Mouse (Mus musculus) heart, embryonic 16.5 days (tissue): ENCODE measurements around the gene Rtbdn. TPM values are rescaled to one million over a fixed set of nuclear protein-coding genes. Genes with fewer than 3 reads are reported as not detected.

Experiments
- ATAC-seq: fragments of 200-750 bp; cut with Nextera tagmentation; replicated peaks from 2 replicates; pipeline ENCODE4 v1.8.0; 2017; ENCODE audit warnings: moderate number of reproducible peaks; ENCODE audit not compliant: insufficient read depth, low FRiP score; ENCODE audit errors: extremely low read depth
- H3K27ac ChIP-seq: fragments of 300-500 bp; sonication (generic); 2 replicates; pipeline ENCODE4 v1.5.1; 2014; ENCODE audit warnings: mild to moderate bottlenecking, low read length, control low read depth, moderate library complexity
- H3K27me3 ChIP-seq: fragments of 300-500 bp; sonication (generic); 2 replicates; pipeline ENCODE4 v1.6.1; 2014; ENCODE audit warnings: low read length, mixed read lengths; ENCODE audit not compliant: control insufficient read depth, insufficient read depth
- H3K36me3 ChIP-seq: fragments of 300-500 bp; sonication (generic); 2 replicates; pipeline ENCODE4 v1.6.1; 2014; ENCODE audit not compliant: control insufficient read depth, insufficient read depth
- H3K4me1 ChIP-seq: fragments of 300-500 bp; sonication (generic); 2 replicates; pipeline ENCODE4 v1.6.1; 2014; ENCODE audit warnings: low read length, mixed read lengths; ENCODE audit not compliant: control insufficient read depth, insufficient read depth
- H3K4me2 ChIP-seq: fragments of 300-500 bp; sonication (generic); 2 replicates; pipeline ENCODE4 v1.6.1; 2014; ENCODE audit warnings: low read depth, mild to moderate bottlenecking, control low read depth, low read length
- H3K4me3 ChIP-seq: fragments of 300-500 bp; sonication (generic); 2 replicates; pipeline ENCODE4 v1.5.1; 2014; ENCODE audit warnings: mild to moderate bottlenecking, control low read depth, low read length
- H3K9ac ChIP-seq: fragments of 300-500 bp; sonication (generic); 2 replicates; pipeline ENCODE4 v1.6.1; 2014; ENCODE audit warnings: low read length, control low read depth
- H3K9me3 ChIP-seq: fragments of 300-500 bp; sonication (generic); replicated peaks from 2 replicates; pipeline ENCODE4 v1.6.1; 2016; ENCODE audit warnings: low read length; ENCODE audit not compliant: control insufficient read depth
- WGBS: fragments of 180-500 bp; shearing (Covaris S2); extraction: QIAGEN DNeasy Blood & Tissue Kit; methylation state at CpG from one replicate; pipeline ENCODE4 v1.1.7; 2014; 5-methylcytosine and 5-hydroxymethylcytosine counted together
- polyA plus RNA-seq: library from polyadenylated mRNA; unstranded; fragments of >200 nt; fragmentation: Nextera tagmentation; extraction: Ambion mirVana; gene quantifications from 2 replicates; pipeline ENCODE4 v1.2.1, GENCODE M21; 2015

Gene Rtbdn
- 0.24 and 0.38 TPM in 2 replicates for polyA plus RNA-seq

GRCm38 (mm10) chr8:84946528-84947240, at the start of gene Rtbdn:
Rtbdn (plus strand) TSS chr8:84946991.
- Histone ChIP-seq H3K4me1 (peaks cover 5% of the 10 kb centered on the region), H3K36me3 (no peaks in the 10 kb centered on the region), H3K27me3 (peaks cover 65% of the 10 kb centered on the region), H3K9ac (no peak within 1 kb of the TSS), H3K27ac (no peak within 1 kb of the TSS), H3K9me3 (no peaks in the 10 kb centered on the region), H3K4me3 (peak within 1 kb of the TSS; percentile 47), H3K4me2 (peak within 1 kb of the TSS; percentile 70)
- 11% methylated on average over 17 of the region's 17 CpGs for WGBS
- no peak for ATAC-seq

GRCm38 (mm10) chr8:84901071-84901470, 45.7 kb upstream of the Rtbdn start:
- no peak overlapping the region for H3K27ac ChIP-seq
- 0 out of 2 replicates have a peak, but pooled peaks cover 4% of the 10 kb centered on the region for H3K4me1 ChIP-seq
- no peak overlapping the region for H3K4me2 ChIP-seq
- no peaks in the 10 kb centered on the region for H3K9me3 ChIP-seq
- H3K9ac ChIP-seq = no peak overlapping the region
- no peak overlapping the region for H3K4me3 ChIP-seq
- WGBS = 35% methylated on average over 4 of the region's 4 CpGs
- peaks cover 4% of the 10 kb centered on the region for H3K27me3 ChIP-seq
- ATAC-seq = no peak
- H3K36me3 ChIP-seq = no peaks in the 10 kb centered on the region

- 0 out of 2 replicates have a peak, but pooled peaks cover 4% of the 10 kb centered on the region for H3K4me1 ChIP-seq
- H3K4me3 ChIP-seq = peak within 1 kb of the TSS; percentile 77
- 56% methylated on average over 3 of the region's 3 CpGs for WGBS
- peak within 1 kb of the TSS; percentile 85 for H3K9ac ChIP-seq
- no peak for ATAC-seq
- H3K36me3 ChIP-seq = no peaks in the 10 kb centered on the region
- H3K4me2 ChIP-seq = peak within 1 kb of the TSS; percentile 100
- H3K27ac ChIP-seq = no peak within 1 kb of the TSS
- H3K27me3 ChIP-seq = peaks cover 4% of the 10 kb centered on the region
- H3K9me3 ChIP-seq = no peaks in the 10 kb centered on the region
Measured at GRCm38 (mm10) chr8:84901752-84902151, 45.0 kb upstream of the Rtbdn start, which contains the start of gene Klf1. Klf1 (plus strand) TSS chr8:84901928.

GRCm38 (mm10) chr8:84902367-84902919, 44.3 kb upstream of the Rtbdn start:
- H3K9ac ChIP-seq = peak overlapping the region; percentile 85
- WGBS = 4% methylated on average over 24 of the region's 24 CpGs
- 0 out of 2 replicates have a peak, but pooled peaks have one; percentile 1 for ATAC-seq
- peaks cover 4% of the 10 kb centered on the region for H3K27me3 ChIP-seq
- H3K4me2 ChIP-seq = peak overlapping the region; percentile 100
- H3K27ac ChIP-seq = no peak overlapping the region
- 0 out of 2 replicates have a peak, but pooled peaks cover 4% of the 10 kb centered on the region for H3K4me1 ChIP-seq
- H3K9me3 ChIP-seq = no peaks in the 10 kb centered on the region
- peak overlapping the region; percentile 77 for H3K4me3 ChIP-seq
- H3K36me3 ChIP-seq = no peaks in the 10 kb centered on the region

GRCm38 (mm10) chr8:84902920-84903661, 43.7 kb upstream of the Rtbdn start:
- peak; percentile 90 for ATAC-seq
- no peak overlapping the region for H3K27ac ChIP-seq
- 0 out of 2 replicates have a peak, but pooled peaks cover 4% of the 10 kb centered on the region for H3K4me1 ChIP-seq
- under 1% methylated on average over 68 of the region's 68 CpGs for WGBS
- peak overlapping the region; percentile 85 for H3K9ac ChIP-seq
- peak overlapping the region; percentile 77 for H3K4me3 ChIP-seq
- no peaks in the 10 kb centered on the region for H3K9me3 ChIP-seq
- peaks cover 4% of the 10 kb centered on the region for H3K27me3 ChIP-seq
- H3K4me2 ChIP-seq = peak overlapping the region; percentile 100
- H3K36me3 ChIP-seq = no peaks in the 10 kb centered on the region

GRCm38 (mm10) chr8:84904351-84904750, 42.4 kb upstream of the Rtbdn start:
- Histone ChIP-seq H3K4me3 (no peak overlapping the region), H3K27ac (no peak overlapping the region), H3K9ac (no peak overlapping the region), H3K4me2 (no peak overlapping the region), H3K9me3 (no peaks in the 10 kb centered on the region), H3K36me3 (no peaks in the 10 kb centered on the region), H3K4me1 (0 out of 2 replicates have a peak, but pooled peaks cover 7% of the 10 kb centered on the region), H3K27me3 (peaks cover 8% of the 10 kb centered on the region)
- ATAC-seq = no peak
- 79% methylated on average over 7 of the region's 7 CpGs for WGBS

GRCm38 (mm10) chr8:84907037-84907436, 39.8 kb upstream of the Rtbdn start:
- no peaks in the 10 kb centered on the region for H3K9me3 ChIP-seq
- H3K9ac ChIP-seq = no peak overlapping the region
- no peak overlapping the region for H3K27ac ChIP-seq
- no peak overlapping the region for H3K4me3 ChIP-seq
- H3K4me2 ChIP-seq = no peak overlapping the region
- H3K36me3 ChIP-seq = no peaks in the 10 kb centered on the region
- 0 out of 2 replicates have a peak, but pooled peaks cover 7% of the 10 kb centered on the region for H3K4me1 ChIP-seq
- 93% methylated on average over 9 of the region's 9 CpGs for WGBS
- ATAC-seq = no peak
- peaks cover 29% of the 10 kb centered on the region for H3K27me3 ChIP-seq

GRCm38 (mm10) chr8:84907493-84907892, 39.3 kb upstream of the Rtbdn start:
- no peak overlapping the region for H3K27ac ChIP-seq
- peaks cover 33% of the 10 kb centered on the region for H3K27me3 ChIP-seq
- H3K4me3 ChIP-seq = no peak overlapping the region
- no peak overlapping the region for H3K9ac ChIP-seq
- 71% methylated on average over 8 of the region's 8 CpGs for WGBS
- H3K9me3 ChIP-seq = no peaks in the 10 kb centered on the region
- no peaks in the 10 kb centered on the region for H3K36me3 ChIP-seq
- ATAC-seq = no peak
- H3K4me1 ChIP-seq = peaks cover 7% of the 10 kb centered on the region; the same call in 1 of the 2 replicates
- H3K4me2 ChIP-seq = no peak overlapping the region
